Mouse (Mus musculus) adipose tissue, adult 10 weeks (tissue): ENCODE results near the gene A230050P20Rik. TPM values are rescaled to one million over a fixed set of nuclear protein-coding genes. Genes with fewer than 3 reads are reported as not detected.

ENCODE experiments used
- polyA plus RNA-seq: library from polyadenylated mRNA; stranded (reverse); fragments of 350-450 nt; fragmentation: Illumina TruSeq; extraction: RNeasy Lipid Tissue Mini Kit (QIAGEN cat#74804); gene quantifications from one replicate; pipeline ENCODE4 v1.2.3, GENCODE M21; 2014; ENCODE audit warnings: low read depth, low replicate concordance

A230050P20Rik gene
- 49.7 TPM for polyA plus RNA-seq

GRCm38 (mm10) chr9:20868448-20869001 lies at the start of gene A230050P20Rik:
Gene A230050P20Rik, plus strand, starts transcription at chr9:20868642.

GRCm38 (mm10) chr9:20879097-20879792 lies 10.8 kb downstream of the A230050P20Rik start, which contains the start of gene Angptl6:
Gene Angptl6, minus strand, starts transcription at chr9:20879727.

GRCm38 (mm10) chr9:20887704-20888385 lies 19.4 kb downstream of the A230050P20Rik start, which contains the start of gene Ppan:
Gene Ppan, plus strand, starts transcription at chr9:20888175.

GRCm38 (mm10) chr9:20898511-20899073 lies 30.1 kb downstream of the A230050P20Rik start, which contains the start of gene Eif3g:
Gene Eif3g, minus strand, starts transcription at chr9:20898623.

Other genes with a start within 250 kb of the A230050P20Rik start
- 549 TPM for gene Ubl5, start 225.8 kb upstream of the A230050P20Rik start, polyA plus RNA-seq
- gene Fbxl12, start 223.9 kb upstream of the A230050P20Rik start, polyA plus RNA-seq: 31.5 TPM
- 14.3 TPM for gene Pin1, start 216.5 kb upstream of the A230050P20Rik start, polyA plus RNA-seq
- 2.6 TPM for gene Olfm2, start 122.3 kb upstream of the A230050P20Rik start, polyA plus RNA-seq
- gene Col5a3, start 53.6 kb upstream of the A230050P20Rik start, polyA plus RNA-seq: 72.1 TPM
- not detected for gene Rdh8, start 50.1 kb upstream of the A230050P20Rik start, polyA plus RNA-seq
- 2.5 TPM for gene Angptl6, start 11.1 kb downstream of the A230050P20Rik start, polyA plus RNA-seq
- 19.4 TPM for gene Ppan, start 19.5 kb downstream of the A230050P20Rik start, polyA plus RNA-seq
- 137 TPM for gene Eif3g, start 30.0 kb downstream of the A230050P20Rik start, polyA plus RNA-seq
- gene Dnmt1, start 91.2 kb downstream of the A230050P20Rik start, polyA plus RNA-seq: 16.9 TPM
- gene S1pr2, start 108.1 kb downstream of the A230050P20Rik start, polyA plus RNA-seq: 2.8 TPM
- gene Mrpl4, start 134.1 kb downstream of the A230050P20Rik start, polyA plus RNA-seq: 49.4 TPM
- gene Icam1, start 147.3 kb downstream of the A230050P20Rik start, polyA plus RNA-seq: 14.0 TPM
- 0.32 TPM for gene Icam4, start 160.7 kb downstream of the A230050P20Rik start, polyA plus RNA-seq
- not detected for gene Icam5, start 163.4 kb downstream of the A230050P20Rik start, polyA plus RNA-seq
- gene Zglp1, start 198.5 kb downstream of the A230050P20Rik start, polyA plus RNA-seq: not detected
- not detected for gene Gm49373, start 204.5 kb downstream of the A230050P20Rik start, polyA plus RNA-seq
- 38.2 TPM for gene Fdx1l, start 205.0 kb downstream of the A230050P20Rik start, polyA plus RNA-seq
- 1.4 TPM for gene Gm38431, start 223.4 kb downstream of the A230050P20Rik start, polyA plus RNA-seq
- 32.1 TPM for gene Raver1, start 223.4 kb downstream of the A230050P20Rik start, polyA plus RNA-seq